Mouse (Mus musculus): Measurements from ENCODE around the gene Cstf2. TPM values are rescaled to one million over a fixed set of nuclear protein-coding genes. Genes with fewer than 3 reads are reported as not detected.
A peak's percentile ranks its signal among the peaks of the same experiment; 100 is the strongest.

Gene Cstf2
- polyA plus RNA-seq (2015; fragmentation: Nextera tagmentation; extraction: Ambion mirVana), result 12.2 and 12.8 TPM in 2 replicates

- peak within 1 kb of the TSS; percentile 61 for H3K9ac ChIP-seq (ENCODE audit: low read length)
- TF ChIP-seq EP300 (optimal IDR thresholded peaks at IDR 0.05) (no peak), CTCF (IDR thresholded peaks at IDR 0.05; ENCODE audit: low read depth) (peak; percentile 24; the same call in 1 of the 2 replicates)
- H3K27me3 ChIP-seq (ENCODE audit: control insufficient read depth, insufficient read depth, low read length), result no peaks in the 10 kb centered on the region
- 18% methylated on average over 58 of the region's 77 CpGs for WGBS
- peak within 1 kb of the TSS; percentile 91 for H3K27ac ChIP-seq (replicated peaks)
- H3K9me3 ChIP-seq (ENCODE audit: control insufficient read depth, low read length), result no peaks in the 10 kb centered on the region
- no peaks in the 10 kb centered on the region for H3K36me3 ChIP-seq (ENCODE audit: control insufficient read depth, insufficient read depth, low read length)
- DNase-seq (ENCODE audit: low spot score) (peak; percentile 95), ATAC-seq (ENCODE audit: low FRiP score, low TSS enrichment) (peak; percentile 99)
- no peaks in the 10 kb centered on the region for H3K4me1 ChIP-seq (replicated peaks; ENCODE audit: control insufficient read depth, insufficient read depth)
- H3K4me3 ChIP-seq (ENCODE audit: low read depth, low read length), result peak within 1 kb of the TSS; percentile 60
- H3K4me2 ChIP-seq (replicated peaks; ENCODE audit: low read depth), result peak within 1 kb of the TSS; percentile 49
These were observed at the start of gene Cstf2 for GRCm38 (mm10) chrX:134058987-134059712. Gene Cstf2, plus strand, starts transcription at chrX:134059187.

GRCm38 (mm10) chrX:134019005-134019404 is 40.0 kb upstream of the Cstf2 start:
- H3K36me3 ChIP-seq (ENCODE audit: control insufficient read depth, insufficient read depth, low read length), result no peaks in the 10 kb centered on the region
- no peaks in the 10 kb centered on the region for H3K4me1 ChIP-seq (replicated peaks; ENCODE audit: control insufficient read depth, insufficient read depth)
- TF ChIP-seq EP300 (optimal IDR thresholded peaks at IDR 0.05), result no peak
- peak; percentile 93 for TF ChIP-seq CTCF (IDR thresholded peaks at IDR 0.05; ENCODE audit: low read depth)
- DNase-seq (ENCODE audit: low spot score) (peak; percentile 58), ATAC-seq (ENCODE audit: low FRiP score, low TSS enrichment) (no peak)
- no peak overlapping the region for H3K9ac ChIP-seq (ENCODE audit: low read length)
- no peaks in the 10 kb centered on the region for H3K27me3 ChIP-seq (ENCODE audit: control insufficient read depth, insufficient read depth, low read length)
- no peak overlapping the region for H3K4me2 ChIP-seq (replicated peaks; ENCODE audit: low read depth)
- H3K4me3 ChIP-seq (ENCODE audit: low read depth, low read length), result no peak overlapping the region
- H3K27ac ChIP-seq (replicated peaks), result no peak overlapping the region
- 11% methylated on average over 9 of the region's 9 CpGs for WGBS
- H3K9me3 ChIP-seq (ENCODE audit: control insufficient read depth, low read length), result no peaks in the 10 kb centered on the region

GRCm38 (mm10) chrX:134020664-134021063 is 38.3 kb upstream of the Cstf2 start:
- no peak overlapping the region for H3K4me3 ChIP-seq (ENCODE audit: low read depth, low read length)
- DNase-seq (ENCODE audit: low spot score), result no peak
- WGBS, result 33% methylated on average over 5 of the region's 5 CpGs
- H3K4me2 ChIP-seq (replicated peaks; ENCODE audit: low read depth), result no peak overlapping the region
- no peaks in the 10 kb centered on the region for H3K4me1 ChIP-seq (replicated peaks; ENCODE audit: control insufficient read depth, insufficient read depth)
- no peak overlapping the region for H3K27ac ChIP-seq (replicated peaks)
- no peaks in the 10 kb centered on the region for H3K36me3 ChIP-seq (ENCODE audit: control insufficient read depth, insufficient read depth, low read length)
- H3K27me3 ChIP-seq (ENCODE audit: control insufficient read depth, insufficient read depth, low read length), result no peaks in the 10 kb centered on the region
- no peaks in the 10 kb centered on the region for H3K9me3 ChIP-seq (ENCODE audit: control insufficient read depth, low read length)
- no peak for TF ChIP-seq CTCF (IDR thresholded peaks at IDR 0.05; ENCODE audit: low read depth)
- TF ChIP-seq EP300 (optimal IDR thresholded peaks at IDR 0.05), result no peak
- no peak overlapping the region for H3K9ac ChIP-seq (ENCODE audit: low read length)
- no peak for ATAC-seq (ENCODE audit: low FRiP score, low TSS enrichment)

GRCm38 (mm10) chrX:134048994-134049393 is 10.0 kb upstream of the Cstf2 start:
- Histone ChIP-seq H3K27me3 (ENCODE audit: control insufficient read depth, insufficient read depth, low read length) (no peaks in the 10 kb centered on the region), H3K9ac (ENCODE audit: low read length) (no peak overlapping the region), H3K4me1 (replicated peaks; ENCODE audit: control insufficient read depth, insufficient read depth) (no peaks in the 10 kb centered on the region), H3K4me3 (ENCODE audit: low read depth, low read length) (no peak overlapping the region), H3K4me2 (replicated peaks; ENCODE audit: low read depth) (no peak overlapping the region), H3K27ac (replicated peaks) (no peak overlapping the region), H3K36me3 (ENCODE audit: control insufficient read depth, insufficient read depth, low read length) (no peaks in the 10 kb centered on the region), H3K9me3 (ENCODE audit: control insufficient read depth, low read length) (no peaks in the 10 kb centered on the region)
- ATAC-seq (ENCODE audit: low FRiP score, low TSS enrichment), result no peak
- TF ChIP-seq CTCF (IDR thresholded peaks at IDR 0.05; ENCODE audit: low read depth), result peak; percentile 52
- TF ChIP-seq EP300 (optimal IDR thresholded peaks at IDR 0.05), result no peak
- DNase-seq (ENCODE audit: low spot score), result no peak
- WGBS, result 47% methylated on average over 1 of the region's 1 CpGs

- ATAC-seq (ENCODE audit: low FRiP score, low TSS enrichment), result no peak
- Histone ChIP-seq H3K4me3 (ENCODE audit: low read depth, low read length) (no peak overlapping the region), H3K27ac (replicated peaks) (no peak overlapping the region), H3K4me2 (replicated peaks; ENCODE audit: low read depth) (no peak overlapping the region), H3K9me3 (ENCODE audit: control insufficient read depth, low read length) (no peaks in the 10 kb centered on the region), H3K9ac (ENCODE audit: low read length) (no peak overlapping the region), H3K27me3 (ENCODE audit: control insufficient read depth, insufficient read depth, low read length) (no peaks in the 10 kb centered on the region), H3K4me1 (replicated peaks; ENCODE audit: control insufficient read depth, insufficient read depth) (no peaks in the 10 kb centered on the region), H3K36me3 (ENCODE audit: control insufficient read depth, insufficient read depth, low read length) (no peaks in the 10 kb centered on the region)
- DNase-seq (ENCODE audit: low spot score), result no peak
- TF ChIP-seq EP300 (optimal IDR thresholded peaks at IDR 0.05) (no peak), CTCF (IDR thresholded peaks at IDR 0.05; ENCODE audit: low read depth) (no peak)
- whole genome bisulfite sequencing, result 54% methylated on average over 2 of the region's 2 CpGs
These were observed 2.1 kb upstream of the Cstf2 start for GRCm38 (mm10) chrX:134056897-134057296.
